Mouse (Mus musculus) kidney, embryonic 15.5 days (tissue): Measurements from ENCODE around the gene Bcr. TPM values are rescaled to one million over a fixed set of nuclear protein-coding genes. Genes with fewer than 3 reads are reported as not detected.

Source experiments
- ATAC-seq: fragments of 200-750 bp; cut with Nextera tagmentation; replicated peaks from 2 replicates; pipeline ENCODE4 v1.8.0; 2017; ENCODE audit warnings: moderate TSS enrichment; ENCODE audit not compliant: low FRiP score
- H3K27ac ChIP-seq: fragments of 300-500 bp; sonication (generic); 2 replicates; pipeline ENCODE4 v1.5.1; 2015; ENCODE audit warnings: mild to moderate bottlenecking, inconsistent platforms
- H3K27me3 ChIP-seq: fragments of 300-500 bp; sonication (generic); 2 replicates; pipeline ENCODE4 v1.6.1; 2015; ENCODE audit warnings: inconsistent platforms
- H3K36me3 ChIP-seq: fragments of 300-500 bp; sonication (generic); 2 replicates; pipeline ENCODE4 v1.6.1; 2015; ENCODE audit warnings: inconsistent platforms
- H3K4me1 ChIP-seq: fragments of 300-500 bp; sonication (generic); 2 replicates; pipeline ENCODE4 v1.6.1; 2015; ENCODE audit warnings: inconsistent platforms
- H3K4me2 ChIP-seq: fragments of 300-500 bp; sonication (generic); 2 replicates; pipeline ENCODE4 v1.6.1; 2015; ENCODE audit warnings: moderate library complexity, mild to moderate bottlenecking, inconsistent platforms
- H3K4me3 ChIP-seq: fragments of 300-500 bp; sonication (generic); replicated peaks from 2 replicates; pipeline ENCODE4 v1.5.1; 2015; ENCODE audit warnings: mild to moderate bottlenecking, inconsistent platforms
- H3K9ac ChIP-seq: fragments of 300-500 bp; sonication (generic); 2 replicates; pipeline ENCODE4 v1.6.1; 2015; ENCODE audit warnings: mild to moderate bottlenecking, inconsistent platforms
- H3K9me3 ChIP-seq: fragments of 300-500 bp; sonication (generic); replicated peaks from 2 replicates; pipeline ENCODE4 v1.6.1; 2016; ENCODE audit warnings: inconsistent platforms
- WGBS: fragments of 180-500 bp; shearing (Covaris S2); methylation state at CpG from one replicate; pipeline ENCODE4 v1.1.7; 2015; ENCODE audit warnings: mixed read lengths; 5-methylcytosine and 5-hydroxymethylcytosine counted together
- polyA plus RNA-seq: library from polyadenylated mRNA; unstranded; fragments of >200 nt; fragmentation: Nextera tagmentation; extraction: Ambion mirVana; gene quantifications from 2 replicates; pipeline ENCODE4 v1.2.1, GENCODE M21; 2015

Bcr gene
- polyA plus RNA-seq, 1 experiment from 2014 or later = 6.0 TPM

GRCm38 (mm10) chr10:75119396-75119795 is 59.0 kb downstream of the Bcr start:
- H3K4me3 ChIP-seq = no peak overlapping the region
- no peaks in the 10 kb centered on the region for H3K9me3 ChIP-seq
- ATAC-seq = no peak
- no peak overlapping the region for H3K9ac ChIP-seq
- no peak overlapping the region for H3K27ac ChIP-seq
- no peaks in the 10 kb centered on the region for H3K36me3 ChIP-seq
- no peaks in the 10 kb centered on the region for H3K27me3 ChIP-seq
- peaks cover 18% of the 10 kb centered on the region for H3K4me1 ChIP-seq
- WGBS = 74% methylated on average over 3 of the region's 3 CpGs
- no peak overlapping the region for H3K4me2 ChIP-seq

- Histone ChIP-seq H3K4me3 (no peak overlapping the region), H3K9ac (no peak overlapping the region), H3K9me3 (no peaks in the 10 kb centered on the region), H3K27ac (no peak overlapping the region), H3K36me3 (peaks cover 3% of the 10 kb centered on the region), H3K4me2 (no peak overlapping the region), H3K4me1 (peaks cover 18% of the 10 kb centered on the region), H3K27me3 (no peaks in the 10 kb centered on the region)
- 88% methylated on average over 5 of the region's 5 CpGs for WGBS
- ATAC-seq = no peak
Observed at GRCm38 (mm10) chr10:75120176-75120575, 59.8 kb downstream of the Bcr start.

- H3K36me3 ChIP-seq = peaks cover 11% of the 10 kb centered on the region
- peaks cover 18% of the 10 kb centered on the region for H3K4me1 ChIP-seq
- H3K27me3 ChIP-seq = no peaks in the 10 kb centered on the region
- no peak overlapping the region for H3K4me3 ChIP-seq
- 61% methylated on average over 5 of the region's 5 CpGs for WGBS
- H3K4me2 ChIP-seq = no peak overlapping the region
- 0 out of 2 replicates have a peak, but pooled peaks have one; percentile 33 for ATAC-seq
- no peak overlapping the region for H3K27ac ChIP-seq
- no peak overlapping the region for H3K9ac ChIP-seq
- no peaks in the 10 kb centered on the region for H3K9me3 ChIP-seq
Observed at GRCm38 (mm10) chr10:75121028-75121427, 60.6 kb downstream of the Bcr start.

GRCm38 (mm10) chr10:75125577-75125976 is 65.2 kb downstream of the Bcr start:
- no peak for ATAC-seq
- Histone ChIP-seq H3K4me1 (peaks cover 5% of the 10 kb centered on the region), H3K36me3 (peaks cover 35% of the 10 kb centered on the region), H3K4me3 (no peak overlapping the region), H3K9ac (no peak overlapping the region), H3K27ac (no peak overlapping the region), H3K9me3 (no peaks in the 10 kb centered on the region), H3K27me3 (no peaks in the 10 kb centered on the region), H3K4me2 (no peak overlapping the region)
- WGBS = 74% methylated on average over 4 of the region's 4 CpGs

GRCm38 (mm10) chr10:75129283-75129710 is 68.9 kb downstream of the Bcr start:
- Histone ChIP-seq H3K9me3 (no peaks in the 10 kb centered on the region), H3K4me1 (no peaks in the 10 kb centered on the region), H3K4me3 (no peak overlapping the region), H3K27me3 (no peaks in the 10 kb centered on the region), H3K9ac (no peak overlapping the region), H3K27ac (no peak overlapping the region), H3K36me3 (peaks cover 67% of the 10 kb centered on the region), H3K4me2 (no peak overlapping the region)
- no peak for ATAC-seq
- WGBS = 87% methylated on average over 7 of the region's 7 CpGs

- Histone ChIP-seq H3K27ac (no peak overlapping the region), H3K9ac (no peak overlapping the region), H3K9me3 (no peaks in the 10 kb centered on the region), H3K4me2 (no peak overlapping the region), H3K36me3 (peaks cover 70% of the 10 kb centered on the region), H3K4me1 (no peaks in the 10 kb centered on the region), H3K27me3 (no peaks in the 10 kb centered on the region), H3K4me3 (no peak overlapping the region)
- ATAC-seq = 0 out of 2 replicates have a peak, but pooled peaks have one; percentile 16
- 84% methylated on average over 4 of the region's 4 CpGs for WGBS
Observed at GRCm38 (mm10) chr10:75130372-75131046, 70.1 kb downstream of the Bcr start.

- ATAC-seq = no peak
- H3K9ac ChIP-seq = no peak overlapping the region
- WGBS = 64% methylated on average over 8 of the region's 8 CpGs
Observed at GRCm38 (mm10) chr10:75131625-75132024, 71.2 kb downstream of the Bcr start.

GRCm38 (mm10) chr10:75134861-75135517 is 74.6 kb downstream of the Bcr start:
- no peak overlapping the region for H3K9ac ChIP-seq
- H3K4me2 ChIP-seq = no peak overlapping the region
- H3K27me3 ChIP-seq = no peaks in the 10 kb centered on the region
- no peaks in the 10 kb centered on the region for H3K4me1 ChIP-seq
- WGBS = 90% methylated on average over 15 of the region's 15 CpGs
- H3K36me3 ChIP-seq = peaks cover 86% of the 10 kb centered on the region
- H3K27ac ChIP-seq = no peak overlapping the region
- ATAC-seq = no peak
- no peaks in the 10 kb centered on the region for H3K9me3 ChIP-seq
- H3K4me3 ChIP-seq = no peak overlapping the region

More at GRCm38 (mm10) chr10:75131625-75132024, 71.2 kb downstream of the Bcr start:
- H3K36me3 ChIP-seq = peaks cover 70% of the 10 kb centered on the region
- no peaks in the 10 kb centered on the region for H3K9me3 ChIP-seq
- no peaks in the 10 kb centered on the region for H3K27me3 ChIP-seq
- no peak overlapping the region for H3K4me2 ChIP-seq
- no peak overlapping the region for H3K27ac ChIP-seq
- H3K4me3 ChIP-seq = no peak overlapping the region
- no peaks in the 10 kb centered on the region for H3K4me1 ChIP-seq

GRCm38 (mm10) chr10:75135518-75136162 is 75.2 kb downstream of the Bcr start:
- Histone ChIP-seq H3K9ac (no peak overlapping the region), H3K9me3 (no peaks in the 10 kb centered on the region), H3K4me3 (no peak overlapping the region), H3K27ac (no peak overlapping the region), H3K27me3 (no peaks in the 10 kb centered on the region), H3K4me2 (no peak overlapping the region), H3K4me1 (no peaks in the 10 kb centered on the region), H3K36me3 (peaks cover 90% of the 10 kb centered on the region)
- ATAC-seq = no peak
- WGBS = 90% methylated on average over 21 of the region's 21 CpGs

GRCm38 (mm10) chr10:75137148-75137547 is 76.8 kb downstream of the Bcr start:
- Histone ChIP-seq H3K9ac (no peak overlapping the region), H3K27ac (no peak overlapping the region), H3K4me2 (no peak overlapping the region), H3K9me3 (no peaks in the 10 kb centered on the region), H3K27me3 (no peaks in the 10 kb centered on the region), H3K4me1 (no peaks in the 10 kb centered on the region), H3K4me3 (no peak overlapping the region), H3K36me3 (peaks cover 91% of the 10 kb centered on the region)
- 81% methylated on average over 3 of the region's 3 CpGs for WGBS
- ATAC-seq = no peak

- ATAC-seq = no peak
- WGBS = 70% methylated on average over 17 of the region's 17 CpGs
- H3K4me3 ChIP-seq = no peak overlapping the region
- no peaks in the 10 kb centered on the region for H3K9me3 ChIP-seq
- no peaks in the 10 kb centered on the region for H3K4me1 ChIP-seq
- H3K4me2 ChIP-seq = no peak overlapping the region
- no peaks in the 10 kb centered on the region for H3K27me3 ChIP-seq
- H3K9ac ChIP-seq = no peak overlapping the region
- no peak overlapping the region for H3K27ac ChIP-seq
- peaks cover 87% of the 10 kb centered on the region for H3K36me3 ChIP-seq
Observed at GRCm38 (mm10) chr10:75145221-75145620, 84.8 kb downstream of the Bcr start.

- 91% methylated on average over 4 of the region's 4 CpGs for WGBS
- no peaks in the 10 kb centered on the region for H3K27me3 ChIP-seq
- H3K4me3 ChIP-seq = no peak overlapping the region
- ATAC-seq = no peak
- H3K36me3 ChIP-seq = peaks cover 80% of the 10 kb centered on the region
- no peak overlapping the region for H3K9ac ChIP-seq
- H3K9me3 ChIP-seq = no peaks in the 10 kb centered on the region
- H3K27ac ChIP-seq = no peak overlapping the region
- no peak overlapping the region for H3K4me2 ChIP-seq
- 0 out of 2 replicates have a peak, but pooled peaks cover 1% of the 10 kb centered on the region for H3K4me1 ChIP-seq
Observed at GRCm38 (mm10) chr10:75146001-75146400, 85.6 kb downstream of the Bcr start.
